Mouse (Mus musculus): ENCODE measurements at regions not wholly inside any gene's neighbourhood (a gene's known extent, or its start where the extent isn't known, plus 50 kb on each side); places are given as distances from the start of the nearest gene placed in this dataset.

DNA sequence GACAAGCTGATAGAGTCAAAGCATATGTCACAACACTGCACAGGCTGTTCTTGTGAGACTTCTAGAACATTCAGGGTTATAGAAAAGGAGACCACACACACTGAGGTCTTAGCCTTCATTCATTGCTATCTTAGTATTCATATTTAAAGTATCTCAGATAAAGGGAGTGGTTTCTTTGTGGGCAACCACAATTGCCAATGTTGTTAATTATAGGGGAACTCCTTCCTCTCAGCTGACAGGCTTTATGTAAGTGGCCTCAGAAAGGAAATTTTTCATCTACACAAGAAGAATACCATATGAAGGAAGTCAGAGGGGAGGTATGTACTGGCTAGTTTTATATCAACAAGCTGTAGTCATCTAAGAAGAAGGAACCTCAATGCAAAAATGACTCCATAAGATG is 53.0 kb upstream of the Rfc3 start:
- TF ChIP-seq CTCF (IDR thresholded peaks at IDR 0.05; ENCODE audit: low read depth), result no peak
- Histone ChIP-seq H3K4me2 (ENCODE audit: low read length) (no peak overlapping the region), H3K4me1 (replicated peaks; ENCODE audit: insufficient read depth, low read length) (no peaks in the 10 kb centered on the region), H3K9ac (ENCODE audit: low read depth, low read length) (no peak overlapping the region), H3K4me3 (replicated peaks; ENCODE audit: low read depth, low read length) (no peak overlapping the region), H3K27me3 (ENCODE audit: insufficient read depth, low read length) (no peaks in the 10 kb centered on the region), H3K9me3 (replicated peaks; ENCODE audit: low read length) (no peaks in the 10 kb centered on the region), H3K27ac (no peak overlapping the region), H3K36me3 (ENCODE audit: insufficient read depth, low read length) (no peaks in the 10 kb centered on the region)
- ATAC-seq (replicated peaks; ENCODE audit: low FRiP score, low read depth) (no peak), DNase-seq (ENCODE audit: low spot score) (peak; percentile 11)

Data from kidney, postnatal 0 days (tissue).